Mouse (Mus musculus) cerebellum, postnatal 4 days (tissue): ENCODE measurements around the gene Gm49673.
"Not testable (repeated sequence)": the region's sequence is repeated elsewhere in the genome, so short reads cannot be mapped to it uniquely, and the experiment has no call there.

Experiments used
- DNase-seq, 2 experiments: peaks; one replicate each; pipeline ENCODE4 v3.0.0; 2022; ENCODE audit warnings: low spot score in 2 of 2, mixed read lengths in 1 of 2

Gm49673 gene

GRCm38 (mm10) chr17:8147439-8148316, at the start of gene Gm49673, which contains the start of gene Rnaset2a:
TSS of gene Gm49673 (minus strand) at chr17:8147788.
TSS of gene Rnaset2a (minus strand) at chr17:8148097.
- DNase-seq: not testable (repeated sequence)

GRCm38 (mm10) chr17:8195685-8196376, 48.2 kb upstream of the Gm49673 start:
- no peak for DNase-seq

GRCm38 (mm10) chr17:8193678-8194077, 46.1 kb upstream of the Gm49673 start:
- DNase-seq: no peak

GRCm38 (mm10) chr17:8184217-8184616, 36.6 kb upstream of the Gm49673 start:
- no peak for DNase-seq

GRCm38 (mm10) chr17:8183815-8184214, 36.2 kb upstream of the Gm49673 start:
- DNase-seq: no peak

- DNase-seq: no peak
Observed at GRCm38 (mm10) chr17:8177090-8177489, 29.5 kb upstream of the Gm49673 start.

- no peak for DNase-seq
Observed at GRCm38 (mm10) chr17:8171081-8171480, 23.5 kb upstream of the Gm49673 start.

- DNase-seq: no peak
Observed at GRCm38 (mm10) chr17:8170331-8170730, 22.7 kb upstream of the Gm49673 start.

- not testable (repeated sequence) for DNase-seq
Observed at GRCm38 (mm10) chr17:8167436-8167835, 19.8 kb upstream of the Gm49673 start.

- not testable (repeated sequence) for DNase-seq
Observed at GRCm38 (mm10) chr17:8166454-8166853, 18.9 kb upstream of the Gm49673 start.

- not testable (repeated sequence) for DNase-seq
Observed at GRCm38 (mm10) chr17:8165977-8166376, 18.4 kb upstream of the Gm49673 start.

GRCm38 (mm10) chr17:8165608-8165945, 18.0 kb upstream of the Gm49673 start:
- DNase-seq: peak in 1 of 2 experiments; percentile 36

- DNase-seq: peak in 1 of 2 experiments; percentile 37
Observed at GRCm38 (mm10) chr17:8164701-8165607, 17.4 kb upstream of the Gm49673 start, which contains the start of gene Fgfr1op. TSS of gene Fgfr1op (plus strand) at chr17:8165501.

GRCm38 (mm10) chr17:8160969-8161368, 13.4 kb upstream of the Gm49673 start:
- DNase-seq: not testable (repeated sequence)

- not testable (repeated sequence) for DNase-seq
Observed at GRCm38 (mm10) chr17:8158627-8159026, 11.0 kb upstream of the Gm49673 start.

- DNase-seq: not testable (repeated sequence)
Observed at GRCm38 (mm10) chr17:8155982-8156381, 8.4 kb upstream of the Gm49673 start.

- DNase-seq: not testable (repeated sequence)
Observed at GRCm38 (mm10) chr17:8155010-8155409, 7.4 kb upstream of the Gm49673 start.

- DNase-seq: not testable (repeated sequence)
Observed at GRCm38 (mm10) chr17:8146931-8147330, 657 bp downstream of the Gm49673 start.

- DNase-seq: not testable (repeated sequence)
Observed at GRCm38 (mm10) chr17:8143802-8144673, 3.5 kb downstream of the Gm49673 start.

GRCm38 (mm10) chr17:8140210-8140609, 7.4 kb downstream of the Gm49673 start:
- not testable (repeated sequence) for DNase-seq
